Mouse (Mus musculus): ENCODE results near the gene Vps54. TPM values are rescaled to one million over a fixed set of nuclear protein-coding genes. Genes with fewer than 3 reads are reported as not detected.
A peak's percentile ranks its signal among the peaks of the same experiment; 100 is the strongest.
"Not testable (repeated sequence)": the region's sequence is repeated elsewhere in the genome, so short reads cannot be mapped to it uniquely, and the experiment has no call there.

Vps54 gene
- 37.4 and 39.7 TPM in 2 replicates for total RNA-seq (2014; rRNA removed)
- 5.6 TPM in 2 replicates for polyA plus RNA-seq (2012; rRNA removed)

GRCm38 (mm10) chr11:21239021-21239661 lies at the start of gene Vps54:
Gene Vps54, plus strand, starts transcription at chr11:21239281.
- Histone ChIP-seq H3K36me3 (ENCODE audit: control insufficient read depth, insufficient read depth, low read length) (no peaks in the 10 kb centered on the region), H3K27me3 (ENCODE audit: control insufficient read depth, insufficient read depth, low read length) (no peaks in the 10 kb centered on the region), H3K27ac (replicated peaks; ENCODE audit: insufficient read depth, low read depth, low read length) (peak within 1 kb of the TSS; percentile 95), H3K4me3 (ENCODE audit: insufficient read depth, low read depth, low read length) (peak within 1 kb of the TSS; percentile 90), H3K4me1 (ENCODE audit: control insufficient read depth, insufficient read depth, low read length) (peaks cover 18% of the 10 kb centered on the region), H3K79me2 (ENCODE audit: control insufficient read depth, insufficient read depth, low read length) (peaks cover 12% of the 10 kb centered on the region; the same call in 1 of the 2 replicates), H3K9ac (ENCODE audit: low read depth, low read length) (peak within 1 kb of the TSS; percentile 99)
- under 1% methylated on average over 75 of the region's 84 CpGs for WGBS
- TF ChIP-seq POLR2A (IDR thresholded peaks at IDR 0.05; ENCODE audit: extremely low read depth, insufficient read depth, low read length) (no peak), CTCF (IDR thresholded peaks at IDR 0.05; ENCODE audit: low read depth, low read length) (no peak)
- no peak for DNase-seq (ENCODE audit: extremely low read depth, low read depth, low spot score)

GRCm38 (mm10) chr11:21191821-21192220 lies 47.3 kb upstream of the Vps54 start:
- WGBS, result 88% methylated on average over 8 of the region's 8 CpGs
- not testable (repeated sequence) for H3K36me3 ChIP-seq (ENCODE audit: control insufficient read depth, insufficient read depth, low read length); H3K9ac ChIP-seq (ENCODE audit: low read depth, low read length); H3K4me3 ChIP-seq (ENCODE audit: insufficient read depth, low read depth, low read length); DNase-seq (ENCODE audit: extremely low read depth, low read depth, low spot score); H3K4me1 ChIP-seq (ENCODE audit: control insufficient read depth, insufficient read depth, low read length); H3K27me3 ChIP-seq (ENCODE audit: control insufficient read depth, insufficient read depth, low read length); H3K27ac ChIP-seq (replicated peaks; ENCODE audit: insufficient read depth, low read depth, low read length); H3K79me2 ChIP-seq (ENCODE audit: control insufficient read depth, insufficient read depth, low read length)

GRCm38 (mm10) chr11:21194851-21195250 lies 44.2 kb upstream of the Vps54 start:
- TF ChIP-seq POLR2A (IDR thresholded peaks at IDR 0.05; ENCODE audit: extremely low read depth, insufficient read depth, low read length), result no peak
- TF ChIP-seq CTCF (IDR thresholded peaks at IDR 0.05; ENCODE audit: low read depth, low read length), result no peak
- Histone ChIP-seq H3K4me3 (ENCODE audit: insufficient read depth, low read depth, low read length) (no peak overlapping the region), H3K36me3 (ENCODE audit: control insufficient read depth, insufficient read depth, low read length) (no peaks in the 10 kb centered on the region), H3K27me3 (ENCODE audit: control insufficient read depth, insufficient read depth, low read length) (no peaks in the 10 kb centered on the region), H3K79me2 (ENCODE audit: control insufficient read depth, insufficient read depth, low read length) (no peaks in the 10 kb centered on the region), H3K27ac (replicated peaks; ENCODE audit: insufficient read depth, low read depth, low read length) (no peak overlapping the region), H3K4me1 (ENCODE audit: control insufficient read depth, insufficient read depth, low read length) (no peaks in the 10 kb centered on the region), H3K9ac (ENCODE audit: low read depth, low read length) (no peak overlapping the region)
- 94% methylated on average over 3 of the region's 3 CpGs for WGBS
- DNase-seq (ENCODE audit: extremely low read depth, low read depth, low spot score), result no peak

- no peaks in the 10 kb centered on the region for H3K27me3 ChIP-seq (ENCODE audit: control insufficient read depth, insufficient read depth, low read length)
- no peak overlapping the region for H3K9ac ChIP-seq (ENCODE audit: low read depth, low read length)
- H3K79me2 ChIP-seq (ENCODE audit: control insufficient read depth, insufficient read depth, low read length), result no peaks in the 10 kb centered on the region
- DNase-seq (ENCODE audit: extremely low read depth, low read depth, low spot score), result no peak
- no peak for TF ChIP-seq CTCF (IDR thresholded peaks at IDR 0.05; ENCODE audit: low read depth, low read length)
- TF ChIP-seq POLR2A (IDR thresholded peaks at IDR 0.05; ENCODE audit: extremely low read depth, insufficient read depth, low read length), result no peak
- no peak overlapping the region for H3K27ac ChIP-seq (replicated peaks; ENCODE audit: insufficient read depth, low read depth, low read length)
- H3K4me3 ChIP-seq (ENCODE audit: insufficient read depth, low read depth, low read length), result no peak overlapping the region
- H3K36me3 ChIP-seq (ENCODE audit: control insufficient read depth, insufficient read depth, low read length), result no peaks in the 10 kb centered on the region
- no peaks in the 10 kb centered on the region for H3K4me1 ChIP-seq (ENCODE audit: control insufficient read depth, insufficient read depth, low read length)
- WGBS, result 92% methylated on average over 2 of the region's 2 CpGs
These were observed 30.0 kb upstream of the Vps54 start for GRCm38 (mm10) chr11:21209046-21209445.

GRCm38 (mm10) chr11:21209701-21210100 lies 29.4 kb upstream of the Vps54 start:
- not testable (repeated sequence) for H3K9ac ChIP-seq (ENCODE audit: low read depth, low read length); H3K27ac ChIP-seq (replicated peaks; ENCODE audit: insufficient read depth, low read depth, low read length); DNase-seq (ENCODE audit: extremely low read depth, low read depth, low spot score); H3K4me1 ChIP-seq (ENCODE audit: control insufficient read depth, insufficient read depth, low read length); H3K36me3 ChIP-seq (ENCODE audit: control insufficient read depth, insufficient read depth, low read length); H3K79me2 ChIP-seq (ENCODE audit: control insufficient read depth, insufficient read depth, low read length); H3K27me3 ChIP-seq (ENCODE audit: control insufficient read depth, insufficient read depth, low read length); H3K4me3 ChIP-seq (ENCODE audit: insufficient read depth, low read depth, low read length)
- WGBS, result 92% methylated on average over 9 of the region's 9 CpGs

- H3K4me3 ChIP-seq (ENCODE audit: insufficient read depth, low read depth, low read length), result no peak overlapping the region
- no peak overlapping the region for H3K27ac ChIP-seq (replicated peaks; ENCODE audit: insufficient read depth, low read depth, low read length)
- 83% methylated on average over 3 of the region's 3 CpGs for WGBS
- H3K9ac ChIP-seq (ENCODE audit: low read depth, low read length), result no peak overlapping the region
- no peaks in the 10 kb centered on the region for H3K4me1 ChIP-seq (ENCODE audit: control insufficient read depth, insufficient read depth, low read length)
- no peaks in the 10 kb centered on the region for H3K79me2 ChIP-seq (ENCODE audit: control insufficient read depth, insufficient read depth, low read length)
- TF ChIP-seq CTCF (IDR thresholded peaks at IDR 0.05; ENCODE audit: low read depth, low read length), result no peak
- no peak for TF ChIP-seq POLR2A (IDR thresholded peaks at IDR 0.05; ENCODE audit: extremely low read depth, insufficient read depth, low read length)
- DNase-seq (ENCODE audit: extremely low read depth, low read depth, low spot score), result no peak
- H3K36me3 ChIP-seq (ENCODE audit: control insufficient read depth, insufficient read depth, low read length), result no peaks in the 10 kb centered on the region
- no peaks in the 10 kb centered on the region for H3K27me3 ChIP-seq (ENCODE audit: control insufficient read depth, insufficient read depth, low read length)
These were observed 21.7 kb upstream of the Vps54 start for GRCm38 (mm10) chr11:21217419-21217818.

All from liver, adult 2 months (tissue).